Mouse (Mus musculus) liver, postnatal 0 days (tissue): ENCODE measurements at regions not wholly inside any gene's neighbourhood (a gene's known extent, or its start where the extent isn't known, plus 50 kb on each side); places are given as distances from the start of the nearest gene placed in this dataset.

Source experiments
- CTCF ChIP-seq: sonication (generic); IDR thresholded peaks from 2 replicates; pipeline ENCODE4 v1.5.1; 2016; ENCODE audit warnings: antibody characterized with exemption, low read depth
- EP300 ChIP-seq: IDR thresholded peaks from 2 replicates; pipeline ENCODE4 v1.6.1; 2016; ENCODE audit warnings: antibody characterized with exemption, low read depth, mild to moderate bottlenecking

GRCm38 (mm10) chr6:53217234-53218015, 69.6 kb upstream of the Creb5 start:
- TF ChIP-seq CTCF (peak; percentile 55), EP300 (no peak)
